Mouse (Mus musculus) urinary bladder, adult 2 months (tissue): Measurements from ENCODE around the gene Dennd2c. TPM values are rescaled to one million over a fixed set of nuclear protein-coding genes. Genes with fewer than 3 reads are reported as not detected.

ENCODE experiments used
- DNase-seq: peaks from one replicate; pipeline ENCODE4 v3.0.0; 2022; ENCODE audit warnings: low spot score
- polyA plus RNA-seq: library from polyadenylated mRNA; depleted of rRNA; stranded (reverse); fragments of >200 nt; gene quantifications from 2 replicates; pipeline ENCODE4 v1.2.3, GENCODE M21; 2012; rRNA removed

The Dennd2c gene
- 5.2 and 5.4 TPM in 2 replicates for polyA plus RNA-seq

GRCm38 (mm10) chr3:103102454-103103390 is at the start of gene Dennd2c:
Gene Dennd2c, plus strand, starts transcription at chr3:103102604.
- peak; percentile 88 for DNase-seq

GRCm38 (mm10) chr3:103056016-103056595 is 46.3 kb upstream of the Dennd2c start:
- DNase-seq: no peak

- no peak for DNase-seq
Measured at GRCm38 (mm10) chr3:103057752-103058151, 44.7 kb upstream of the Dennd2c start.

- peak; percentile 93 for DNase-seq
Measured at GRCm38 (mm10) chr3:103058207-103059157, 43.9 kb upstream of the Dennd2c start, which contains the start of gene Nras. Gene Nras, plus strand, starts transcription at chr3:103058285.

GRCm38 (mm10) chr3:103066927-103067326 is 35.5 kb upstream of the Dennd2c start:
- no peak for DNase-seq

GRCm38 (mm10) chr3:103068971-103069370 is 33.4 kb upstream of the Dennd2c start:
- no peak for DNase-seq

GRCm38 (mm10) chr3:103073771-103074170 is 28.6 kb upstream of the Dennd2c start, which contains the start of gene Ampd1:
Gene Ampd1, plus strand, starts transcription at chr3:103074014.
- DNase-seq: no peak

GRCm38 (mm10) chr3:103075871-103076270 is 26.5 kb upstream of the Dennd2c start:
- DNase-seq: no peak

- DNase-seq: no peak
Measured at GRCm38 (mm10) chr3:103076476-103076875, 25.9 kb upstream of the Dennd2c start.

- no peak for DNase-seq
Measured at GRCm38 (mm10) chr3:103079301-103079700, 23.1 kb upstream of the Dennd2c start.

GRCm38 (mm10) chr3:103081051-103081450 is 21.4 kb upstream of the Dennd2c start:
- DNase-seq: no peak

GRCm38 (mm10) chr3:103081861-103082453 is 20.4 kb upstream of the Dennd2c start:
- no peak for DNase-seq

- no peak for DNase-seq
Measured at GRCm38 (mm10) chr3:103082761-103083160, 19.6 kb upstream of the Dennd2c start.

GRCm38 (mm10) chr3:103085986-103086385 is 16.4 kb upstream of the Dennd2c start:
- no peak for DNase-seq

- no peak for DNase-seq
Measured at GRCm38 (mm10) chr3:103091753-103092152, 10.7 kb upstream of the Dennd2c start.

GRCm38 (mm10) chr3:103098662-103099061 is 3.7 kb upstream of the Dennd2c start:
- no peak for DNase-seq

- no peak for DNase-seq
Measured at GRCm38 (mm10) chr3:103099667-103100066, 2.7 kb upstream of the Dennd2c start.

GRCm38 (mm10) chr3:103100735-103101134 is 1.7 kb upstream of the Dennd2c start:
- no peak for DNase-seq

GRCm38 (mm10) chr3:103101194-103101593 is 1.2 kb upstream of the Dennd2c start:
- DNase-seq: no peak

- peak; percentile 23 for DNase-seq
Measured at GRCm38 (mm10) chr3:103101909-103102308, 495 bp upstream of the Dennd2c start.

GRCm38 (mm10) chr3:103107565-103108240 is 5.3 kb downstream of the Dennd2c start:
- no peak for DNase-seq
